Mouse (Mus musculus): ENCODE results near the gene Ankef1. TPM values are rescaled to one million over a fixed set of nuclear protein-coding genes. Genes with fewer than 3 reads are reported as not detected.
A peak's percentile ranks its signal among the peaks of the same experiment; 100 is the strongest.

Gene Ankef1
- total and polyA plus RNA-seq, 3 experiments: not detected

- peaks cover 0 to 2% of the 10 kb centered on the region in 2 experiments; a peak in 1 of 4 replicates for H3K36me3 ChIP-seq (ENCODE audit: control insufficient read depth in 1 of 2, insufficient read depth in 2 of 2, low read length in 2 of 2)
- H3K79me2 ChIP-seq (ENCODE audit: control insufficient read depth, insufficient read depth, low read length, poor library complexity): no peaks in the 10 kb centered on the region
- TF ChIP-seq NELFE (IDR thresholded peaks at IDR 0.05; ENCODE audit: low read depth, low read length) (no peak), POLR2AphosphoS2 (IDR thresholded peaks at IDR 0.05; ENCODE audit: low read length) (no peak), ZNF384 (IDR thresholded peaks at IDR 0.05; ENCODE audit: low read depth, low read length) (no peak), ZKSCAN1 (IDR thresholded peaks at IDR 0.05; ENCODE audit: low read depth, low read length) (no peak)
- 0 out of 4 replicates have a peak, but pooled peaks cover 0 to 3% of the 10 kb centered on the region in 2 experiments for H3K4me1 ChIP-seq (ENCODE audit: control insufficient read depth in 1 of 2, insufficient read depth in 2 of 2, low read length in 2 of 2)
- no peak for DNase-seq (ENCODE audit: low read depth, low spot score)
- no peak overlapping the region for H3K9ac ChIP-seq (ENCODE audit: control insufficient read depth, low read depth, low read length, poor library complexity, severe bottlenecking)
- H3K27ac ChIP-seq (ENCODE audit: control insufficient read depth, low read depth, low read length): no peak overlapping the region
- no peak overlapping the region for H3K4me3 ChIP-seq (ENCODE audit: control insufficient read depth in 1 of 2, insufficient read depth in 1 of 2, low read depth in 2 of 2, low read length in 2 of 2)
- H3K27me3 ChIP-seq (ENCODE audit: control insufficient read depth in 1 of 2, insufficient read depth in 2 of 2, low read length in 2 of 2): no peaks in the 10 kb centered on the region
- H3K9me3 ChIP-seq (replicated peaks; ENCODE audit: insufficient read depth, low read length): no peaks in the 10 kb centered on the region
Observed at GRCm38 (mm10) chr2:136483058-136483457, 18.7 kb upstream of the Ankef1 start.

DNA sequence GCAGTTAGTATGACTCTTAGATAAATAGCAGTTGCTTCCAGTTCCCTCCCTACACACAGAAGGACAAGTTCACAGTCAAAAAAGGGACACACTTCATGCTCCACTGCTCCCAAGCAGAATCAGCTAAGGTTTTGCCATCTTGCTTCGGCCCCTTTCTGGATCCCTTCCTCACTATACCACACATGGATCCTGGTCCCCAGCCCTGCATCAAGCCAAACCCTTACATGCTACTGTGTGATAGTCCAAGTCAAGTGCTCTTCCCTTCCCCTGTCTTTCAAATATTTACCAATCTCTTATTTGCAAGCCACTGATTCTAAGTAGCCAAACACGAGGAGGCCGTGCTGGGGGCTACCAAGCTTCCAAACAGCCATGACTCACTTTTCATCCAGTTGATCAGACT is 16.8 kb upstream of the Ankef1 start:
- peaks cover 0 to 2% of the 10 kb centered on the region in 2 experiments; a peak in 1 of 4 replicates for H3K36me3 ChIP-seq (ENCODE audit: control insufficient read depth in 1 of 2, insufficient read depth in 2 of 2, low read length in 2 of 2)
- H3K9ac ChIP-seq (ENCODE audit: control insufficient read depth, low read depth, low read length, poor library complexity, severe bottlenecking): 0 out of 2 replicates have a peak overlapping the region, but pooled peaks have one; percentile 32
- 0 out of 4 replicates have a peak, but pooled peaks cover 0 to 3% of the 10 kb centered on the region in 2 experiments for H3K4me1 ChIP-seq (ENCODE audit: control insufficient read depth in 1 of 2, insufficient read depth in 2 of 2, low read length in 2 of 2)
- peak; percentile 17 for DNase-seq (ENCODE audit: low read depth, low spot score)
- no peak for TF ChIP-seq MYC (IDR thresholded peaks at IDR 0.05; ENCODE audit: low read depth, low read length)
- TF ChIP-seq ZKSCAN1 (IDR thresholded peaks at IDR 0.05; ENCODE audit: low read depth, low read length): no peak
- no peak for TF ChIP-seq NELFE (IDR thresholded peaks at IDR 0.05; ENCODE audit: low read depth, low read length)
- no peak for TF ChIP-seq MXI1 (IDR thresholded peaks at IDR 0.05; ENCODE audit: low read depth, low read length)
- TF ChIP-seq USF2 (IDR thresholded peaks at IDR 0.05; ENCODE audit: borderline replicate concordance in 1 of 2, insufficient read depth in 1 of 2, low read depth in 1 of 2, low read length in 2 of 2): no peak
- no peak for TF ChIP-seq MEF2A (IDR thresholded peaks at IDR 0.05; ENCODE audit: extremely low read depth, insufficient replicate concordance, low read depth, low read length, poor library complexity, severe bottlenecking)
- no peak for TF ChIP-seq RCOR1 (IDR thresholded peaks at IDR 0.05; ENCODE audit: low read depth, low read length)
- TF ChIP-seq UBTF (IDR thresholded peaks at IDR 0.05; ENCODE audit: borderline replicate concordance, insufficient read depth, low read depth, low read length): no peak
- H3K4me3 ChIP-seq (ENCODE audit: control insufficient read depth in 1 of 2, insufficient read depth in 1 of 2, low read depth in 2 of 2, low read length in 2 of 2): peak overlapping the region; percentile 22 to 77
- no peaks in the 10 kb centered on the region for H3K9me3 ChIP-seq (replicated peaks; ENCODE audit: insufficient read depth, low read length)
- no peak overlapping the region for H3K27ac ChIP-seq (ENCODE audit: control insufficient read depth, low read depth, low read length)
- no peaks in the 10 kb centered on the region for H3K79me2 ChIP-seq (ENCODE audit: control insufficient read depth, insufficient read depth, low read length, poor library complexity)
- H3K27me3 ChIP-seq (ENCODE audit: control insufficient read depth in 1 of 2, insufficient read depth in 2 of 2, low read length in 2 of 2): no peaks in the 10 kb centered on the region

- no peak for TF ChIP-seq ETS1 (IDR thresholded peaks at IDR 0.05; ENCODE audit: low read depth, low read length)
- TF ChIP-seq E2F4 (IDR thresholded peaks at IDR 0.05; ENCODE audit: borderline replicate concordance, low read depth, low read length): no peak
- TF ChIP-seq MAZ (IDR thresholded peaks at IDR 0.05; ENCODE audit: low read depth, low read length): no peak
- TF ChIP-seq CHD2 (IDR thresholded peaks at IDR 0.05; ENCODE audit: low read length): no peak
- no peak for TF ChIP-seq ZNF384 (IDR thresholded peaks at IDR 0.05; ENCODE audit: low read depth, low read length)
- no peak for TF ChIP-seq TCF12 (IDR thresholded peaks at IDR 0.05; ENCODE audit: low read depth, low read length)
- TF ChIP-seq POLR2AphosphoS2 (IDR thresholded peaks at IDR 0.05; ENCODE audit: low read length): no peak
- no peak for TF ChIP-seq RAD21 (IDR thresholded peaks at IDR 0.05; ENCODE audit: low read depth, low read length)
- TF ChIP-seq ZKSCAN1 (IDR thresholded peaks at IDR 0.05; ENCODE audit: low read depth, low read length): no peak
- TF ChIP-seq USF2 (IDR thresholded peaks at IDR 0.05; ENCODE audit: borderline replicate concordance in 1 of 2, insufficient read depth in 1 of 2, low read depth in 1 of 2, low read length in 2 of 2): no peak
- TF ChIP-seq MAFK (IDR thresholded peaks at IDR 0.05; ENCODE audit: borderline replicate concordance, low read depth, low read length): no peak
- TF ChIP-seq BHLHE40 (IDR thresholded peaks at IDR 0.05; ENCODE audit: borderline replicate concordance, low read depth, low read length): no peak
- TF ChIP-seq RCOR1 (IDR thresholded peaks at IDR 0.05; ENCODE audit: low read depth, low read length): no peak
- no peak for TF ChIP-seq NELFE (IDR thresholded peaks at IDR 0.05; ENCODE audit: low read depth, low read length)
- no peak for TF ChIP-seq POLR2AphosphoS5 (IDR thresholded peaks at IDR 0.05; ENCODE audit: borderline replicate concordance, low read depth, low read length)
- peak overlapping the region; percentile 53 for H3K9ac ChIP-seq (ENCODE audit: control insufficient read depth, low read depth, low read length, poor library complexity, severe bottlenecking)
- 0 out of 4 replicates have a peak, but pooled peaks cover 0 to 3% of the 10 kb centered on the region in 2 experiments for H3K4me1 ChIP-seq (ENCODE audit: control insufficient read depth in 1 of 2, insufficient read depth in 2 of 2, low read length in 2 of 2)
- DNase-seq (ENCODE audit: low read depth, low spot score): no peak
- H3K4me3 ChIP-seq (ENCODE audit: control insufficient read depth in 1 of 2, insufficient read depth in 1 of 2, low read depth in 2 of 2, low read length in 2 of 2): peak overlapping the region; percentile 59 to 77
- H3K9me3 ChIP-seq (replicated peaks; ENCODE audit: insufficient read depth, low read length): no peaks in the 10 kb centered on the region
- no peaks in the 10 kb centered on the region for H3K79me2 ChIP-seq (ENCODE audit: control insufficient read depth, insufficient read depth, low read length, poor library complexity)
- H3K36me3 ChIP-seq (ENCODE audit: control insufficient read depth in 1 of 2, insufficient read depth in 2 of 2, low read length in 2 of 2): peaks cover 0 to 2% of the 10 kb centered on the region in 2 experiments; a peak in 1 of 4 replicates
- no peaks in the 10 kb centered on the region for H3K27me3 ChIP-seq (ENCODE audit: control insufficient read depth in 1 of 2, insufficient read depth in 2 of 2, low read length in 2 of 2)
- no peak overlapping the region for H3K27ac ChIP-seq (ENCODE audit: control insufficient read depth, low read depth, low read length)
Observed at GRCm38 (mm10) chr2:136485401-136485800, 16.3 kb upstream of the Ankef1 start.
